Mouse (Mus musculus) megakaryocyte, embryonic 14.5 days (primary cell): ENCODE data around the gene Sulf2.

Source experiments
- FLI1 ChIP-seq: IDR thresholded peaks from 2 replicates; pipeline ENCODE4 v1.6.1; 2012; ENCODE audit warnings: low read length, inconsistent platforms, mixed read lengths
- GATA1 ChIP-seq: IDR thresholded peaks from 3 replicates; pipeline ENCODE4 v1.6.1; 2012; ENCODE audit warnings: mixed read lengths, low read length, inconsistent platforms, borderline replicate concordance

- no peak for TF ChIP-seq FLI1
- no peak for TF ChIP-seq GATA1
These were observed 9.9 kb upstream of the Sulf2 start for GRCm38 (mm10) chr2:166165396-166165795.
